ENCODE assay signal across 20 mouse cellular contexts in the genomic region with DNA sequence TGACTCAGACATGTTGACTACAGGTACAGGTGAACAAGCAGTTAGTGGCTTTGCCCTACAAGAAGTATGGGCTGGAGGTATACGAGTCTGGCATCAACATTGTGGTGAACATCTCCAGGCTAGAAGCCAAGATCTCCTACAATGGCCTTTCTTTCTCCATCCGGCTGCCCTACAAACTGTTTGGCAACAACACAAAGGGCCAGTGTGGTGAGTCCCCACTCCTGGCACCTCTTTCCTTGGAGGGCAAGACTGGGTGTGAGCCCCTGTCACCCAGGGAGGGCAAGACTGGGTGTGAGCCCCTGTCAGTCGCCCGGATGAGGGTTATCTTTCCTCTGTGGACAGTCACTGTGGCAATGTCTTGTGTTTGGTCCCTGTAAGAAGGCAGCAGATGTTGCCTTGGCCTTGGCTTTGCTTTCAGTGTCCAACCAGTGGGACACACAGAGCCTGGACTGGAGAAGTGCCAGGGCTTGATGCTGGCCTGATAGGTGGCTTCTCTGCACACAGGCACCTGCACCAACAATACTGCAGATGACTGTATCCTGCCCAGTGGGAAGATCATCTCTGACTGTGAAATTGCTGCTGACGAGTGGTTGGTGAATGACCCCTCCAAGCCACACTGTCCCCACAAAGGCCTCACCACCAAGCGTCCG. TPM values are rescaled to one million over a fixed set of nuclear protein-coding genes. Genes with fewer than 3 reads are reported as not detected.
"Had no signal": no experiment of that assay in that cellular context is flagged by ENCODE, and none has a peak within 500 bp of the region (broad histone marks: within the 10 kb centered on the region; RNA-seq: fewer than 3 reads in every experiment).

No protein-coding gene starts in this region.

- DNase-seq: kidney, adult 11 months; kidney, adult 9 months; kidney, postnatal 36 days; lung, embryonic 14.5 days; lung, postnatal 10 days; lung, postnatal 4 days; retina, postnatal 1 day; right cerebral cortex, postnatal 4 days; spleen, adult 18-20 months; thymus, adult 18-20 months; thymus, postnatal 14 days had no signal

- H3K27ac ChIP-seq: kidney, postnatal 0 days; limb, embryonic 15.5 days; liver, embryonic 12.5 days; midbrain, embryonic 10.5 days; midbrain, embryonic 15.5 days; neural tube, embryonic 13.5 days had no signal

- H3K4me1 ChIP-seq: limb, embryonic 15.5 days; liver, embryonic 12.5 days; midbrain, embryonic 10.5 days; midbrain, embryonic 15.5 days; neural tube, embryonic 13.5 days had no signal

- H3K9ac ChIP-seq: limb, embryonic 15.5 days; liver, embryonic 12.5 days; lung, embryonic 14.5 days; midbrain, embryonic 15.5 days; neural tube, embryonic 13.5 days had no signal

- H3K27me3 ChIP-seq: limb, embryonic 15.5 days; liver, embryonic 12.5 days; midbrain, embryonic 15.5 days; neural tube, embryonic 13.5 days had no signal

- H3K4me3 ChIP-seq: limb, embryonic 15.5 days; liver, embryonic 12.5 days; midbrain, embryonic 10.5 days; midbrain, embryonic 15.5 days; neural tube, embryonic 13.5 days had no signal

- H3K9me3 ChIP-seq: limb, embryonic 15.5 days; liver, embryonic 12.5 days; midbrain, embryonic 10.5 days; midbrain, embryonic 15.5 days; neural tube, embryonic 13.5 days had no signal

- H3K4me2 ChIP-seq: limb, embryonic 15.5 days; liver, embryonic 12.5 days; lung, embryonic 14.5 days; midbrain, embryonic 15.5 days; neural tube, embryonic 13.5 days had no signal

- ATAC-seq: liver, embryonic 12.5 days; midbrain, embryonic 15.5 days had no signal

- H3K36me3 ChIP-seq: limb, embryonic 15.5 days; liver, embryonic 12.5 days; midbrain, embryonic 10.5 days; midbrain, embryonic 15.5 days; neural tube, embryonic 13.5 days had no signal

RNA-seq across cellular contexts. Expression of a gene that starts 41.2 kb away (rescaled TPM):
- polyA plus RNA-seq: kidney, postnatal 0 days; limb, embryonic 11.5 days; limb, embryonic 15.5 days; liver, embryonic 12.5 days; liver, embryonic 16.5 days; midbrain, embryonic 10.5 days; midbrain, embryonic 15.5 days; neural tube, embryonic 13.5 days had no signal

RNA-seq across cellular contexts. Expression of a gene that starts 57.4 kb away (rescaled TPM):
- total RNA-seq: megakaryocyte, adult 5-6 weeks had no signal
- polyA plus RNA-seq: lung, embryonic 14.5 days had no signal
